Mouse (Mus musculus): ENCODE measurements around the gene Olfr596. TPM values are rescaled to one million over a fixed set of nuclear protein-coding genes. Genes with fewer than 3 reads are reported as not detected.
"Not testable (repeated sequence)": the region's sequence is repeated elsewhere in the genome, so short reads cannot be mapped to it uniquely, and the experiment has no call there.

The Olfr596 gene
- total RNA-seq (2021): not detected
- not detected in 2 replicates for polyA plus RNA-seq (2012; rRNA removed)
- long read RNA-seq: 0 reads

GRCm38 (mm10) chr7:103305348-103305747, at the start of gene Olfr596:
TSS of gene Olfr596 (plus strand) at chr7:103305648.
- H3K79me2 ChIP-seq (replicated peaks; ENCODE audit: control insufficient read depth, insufficient read depth, low read length); H3K27me3 ChIP-seq (ENCODE audit: control insufficient read depth, insufficient read depth, low read length); intact Hi-C loops (cut with DNase I); H3K9ac ChIP-seq (ENCODE audit: low read depth, low read length); DNase-seq; H3K36me3 ChIP-seq (ENCODE audit: control insufficient read depth, insufficient read depth, low read length); H3K4me3 ChIP-seq; H3K27ac ChIP-seq; H3K4me1 ChIP-seq (ENCODE audit: control insufficient read depth, insufficient read depth, low read length): not testable (repeated sequence)
- WGBS: 70% methylated on average over 2 of the region's 2 CpGs

DNA sequence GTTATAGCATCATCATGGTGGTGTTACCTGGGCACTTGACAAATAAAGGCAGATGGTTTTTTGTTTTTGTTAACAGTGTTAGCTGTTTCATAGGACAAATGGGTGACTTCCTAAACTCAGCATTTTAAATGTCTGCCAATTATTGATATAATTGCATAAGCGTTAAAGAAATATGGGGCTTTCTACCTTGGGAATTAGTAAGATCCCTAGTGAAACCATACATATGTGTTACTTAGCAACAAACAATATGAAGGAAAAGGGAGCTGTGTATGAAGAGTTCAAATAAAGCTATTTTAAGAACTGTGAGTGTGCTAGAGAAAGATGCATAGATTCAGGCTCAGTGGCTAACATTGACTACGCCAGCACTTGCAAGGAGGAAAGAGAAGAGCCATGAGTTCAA, 10.6 kb downstream of the Olfr596 start, which contains the start of gene Olfr597:
Gene Olfr597, plus strand, starts transcription at position 301 of the 400 bp plus-strand sequence.
- H3K4me1 ChIP-seq (ENCODE audit: control insufficient read depth, insufficient read depth, low read length); H3K36me3 ChIP-seq (ENCODE audit: control insufficient read depth, insufficient read depth, low read length); H3K27ac ChIP-seq; H3K9ac ChIP-seq (ENCODE audit: low read depth, low read length); H3K79me2 ChIP-seq (replicated peaks; ENCODE audit: control insufficient read depth, insufficient read depth, low read length); DNase-seq; H3K27me3 ChIP-seq (ENCODE audit: control insufficient read depth, insufficient read depth, low read length); H3K4me3 ChIP-seq; intact Hi-C loops (cut with DNase I): not testable (repeated sequence)
- WGBS: 86% methylated on average over 2 of the region's 2 CpGs

- Histone ChIP-seq H3K4me3 (no peak within 1 kb of the TSS), H3K27me3 (ENCODE audit: control insufficient read depth, insufficient read depth, low read length) (no peaks in the 10 kb centered on the region), H3K4me1 (ENCODE audit: control insufficient read depth, insufficient read depth, low read length) (no peaks in the 10 kb centered on the region), H3K79me2 (replicated peaks; ENCODE audit: control insufficient read depth, insufficient read depth, low read length) (no peaks in the 10 kb centered on the region), H3K36me3 (ENCODE audit: control insufficient read depth, insufficient read depth, low read length) (no peaks in the 10 kb centered on the region), H3K9ac (ENCODE audit: low read depth, low read length) (no peak within 1 kb of the TSS), H3K27ac (no peak within 1 kb of the TSS)
- intact Hi-C loops (cut with DNase I): no loop called here
- TF ChIP-seq CTCF (IDR thresholded peaks at IDR 0.05) (no peak), POLR2A (IDR thresholded peaks at IDR 0.05; ENCODE audit: insufficient read depth, low read depth, low read length) (no peak), EP300 (IDR thresholded peaks at IDR 0.05; ENCODE audit: insufficient read depth, low read depth, low read length) (no peak)
- no peak for DNase-seq
These were observed 17.8 kb downstream of the Olfr596 start, which contains the start of gene Olfr598 for GRCm38 (mm10) chr7:103323268-103323667. TSS of gene Olfr598 (plus strand) at chr7:103323568.

DNA sequence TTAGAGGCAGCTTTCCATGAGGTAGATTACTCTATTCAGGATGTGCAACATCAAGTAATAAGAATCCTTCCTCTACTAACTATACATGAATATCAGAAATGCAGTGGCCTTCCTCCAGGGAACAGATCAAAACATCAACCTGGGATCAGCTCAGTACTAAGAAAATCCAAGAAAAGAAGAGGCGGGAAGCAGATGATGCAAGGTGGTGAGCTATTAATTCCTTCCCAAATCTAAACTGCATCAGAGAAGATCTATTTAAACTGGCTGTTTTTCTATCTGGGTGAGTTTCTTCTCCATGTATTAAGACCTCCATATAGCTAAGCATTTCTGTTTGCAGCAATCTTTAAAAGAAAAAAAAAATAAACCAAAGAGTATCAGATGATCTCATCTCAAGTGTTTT, 30.2 kb downstream of the Olfr596 start, which contains the start of gene Olfr599:
Gene Olfr599, plus strand, starts transcription at position 301 of the 400 bp plus-strand sequence.
- Histone ChIP-seq H3K36me3 (ENCODE audit: control insufficient read depth, insufficient read depth, low read length) (no peaks in the 10 kb centered on the region), H3K27ac (no peak within 1 kb of the TSS), H3K4me1 (ENCODE audit: control insufficient read depth, insufficient read depth, low read length) (no peaks in the 10 kb centered on the region), H3K27me3 (ENCODE audit: control insufficient read depth, insufficient read depth, low read length) (no peaks in the 10 kb centered on the region), H3K4me3 (no peak within 1 kb of the TSS), H3K79me2 (replicated peaks; ENCODE audit: control insufficient read depth, insufficient read depth, low read length) (no peaks in the 10 kb centered on the region), H3K9ac (ENCODE audit: low read depth, low read length) (no peak within 1 kb of the TSS)
- DNase-seq: no peak
- 82% methylated on average over 1 of the region's 1 CpGs for WGBS
- intact Hi-C loops (cut with DNase I): no loop called here
- no peak for TF ChIP-seq CTCF (IDR thresholded peaks at IDR 0.05)
- no peak for TF ChIP-seq POLR2A (IDR thresholded peaks at IDR 0.05; ENCODE audit: insufficient read depth, low read depth, low read length)
- no peak for TF ChIP-seq EP300 (IDR thresholded peaks at IDR 0.05; ENCODE audit: insufficient read depth, low read depth, low read length)

- intact Hi-C loops (cut with DNase I): no loop called here
These were observed 44.1 kb downstream of the Olfr596 start, which contains the start of gene Olfr600 for GRCm38 (mm10) chr7:103349569-103349968. TSS of gene Olfr600 (minus strand) at chr7:103349669.

More at GRCm38 (mm10) chr7:103349569-103349968, 44.1 kb downstream of the Olfr596 start, which contains the start of gene Olfr600:
- TF ChIP-seq EP300 (IDR thresholded peaks at IDR 0.05; ENCODE audit: insufficient read depth, low read depth, low read length): no peak
- no peak for TF ChIP-seq POLR2A (IDR thresholded peaks at IDR 0.05; ENCODE audit: insufficient read depth, low read depth, low read length)
- Histone ChIP-seq H3K27me3 (ENCODE audit: control insufficient read depth, insufficient read depth, low read length) (no peaks in the 10 kb centered on the region), H3K9ac (ENCODE audit: low read depth, low read length) (no peak within 1 kb of the TSS), H3K4me3 (no peak within 1 kb of the TSS), H3K27ac (no peak within 1 kb of the TSS), H3K36me3 (ENCODE audit: control insufficient read depth, insufficient read depth, low read length) (no peaks in the 10 kb centered on the region), H3K79me2 (replicated peaks; ENCODE audit: control insufficient read depth, insufficient read depth, low read length) (no peaks in the 10 kb centered on the region), H3K4me1 (ENCODE audit: control insufficient read depth, insufficient read depth, low read length) (no peaks in the 10 kb centered on the region)
- DNase-seq: no peak

Small RNAs within 50 kb of the gene (microRNA-seq; reads per million reads assigned to microRNA genes)
- gene Gm23550 (0 reads per million in 2 experiments), gene Gm25171 (0 reads per million in 2 experiments)

Other genes starting within 250 kb of the Olfr596 start
- not detected for gene Olfr584, start 223.8 kb upstream of the Olfr596 start, total RNA-seq (2021)
- gene Olfr584, start 223.8 kb upstream of the Olfr596 start, polyA plus RNA-seq (2012; rRNA removed): not detected in 2 replicates
- gene Olfr585, start 207.9 kb upstream of the Olfr596 start, total RNA-seq (2021): not detected
- not detected in 2 replicates for gene Olfr585, start 207.9 kb upstream of the Olfr596 start, polyA plus RNA-seq (2012; rRNA removed)
- not detected for gene Olfr586, start 180.0 kb upstream of the Olfr596 start, total RNA-seq (2021)
- not detected in 2 replicates for gene Olfr586, start 180.0 kb upstream of the Olfr596 start, polyA plus RNA-seq (2012; rRNA removed)
- gene Olfr588-ps1, start 164.8 kb upstream of the Olfr596 start, total RNA-seq (2021): not detected
- not detected in 2 replicates for gene Olfr588-ps1, start 164.8 kb upstream of the Olfr596 start, polyA plus RNA-seq (2012; rRNA removed)
- gene Olfr589, start 149.3 kb upstream of the Olfr596 start, total RNA-seq (2021): not detected
- not detected in 2 replicates for gene Olfr589, start 149.3 kb upstream of the Olfr596 start, polyA plus RNA-seq (2012; rRNA removed)
- gene Olfr591, start 127.3 kb upstream of the Olfr596 start, total RNA-seq (2021): not detected
- gene Olfr591, start 127.3 kb upstream of the Olfr596 start, polyA plus RNA-seq (2012; rRNA removed): not detected in 2 replicates
- gene Olfr592, start 120.8 kb upstream of the Olfr596 start, total RNA-seq (2021): not detected
- not detected in 2 replicates for gene Olfr592, start 120.8 kb upstream of the Olfr596 start, polyA plus RNA-seq (2012; rRNA removed)
- gene Olfr593, start 93.8 kb upstream of the Olfr596 start, total RNA-seq (2021): not detected
- not detected in 2 replicates for gene Olfr593, start 93.8 kb upstream of the Olfr596 start, polyA plus RNA-seq (2012; rRNA removed)
- not detected for gene Olfr594, start 88.7 kb upstream of the Olfr596 start, total RNA-seq (2021)
- not detected in 2 replicates for gene Olfr594, start 88.7 kb upstream of the Olfr596 start, polyA plus RNA-seq (2012; rRNA removed)
- not detected for gene Usp17ld, start 53.1 kb upstream of the Olfr596 start, total RNA-seq (2021)
- gene Usp17ld, start 53.1 kb upstream of the Olfr596 start, polyA plus RNA-seq (2012; rRNA removed): not detected in 2 replicates
- gene Olfr597, start 10.7 kb downstream of the Olfr596 start, total RNA-seq (2021): not detected
- not detected in 2 replicates for gene Olfr597, start 10.7 kb downstream of the Olfr596 start, polyA plus RNA-seq (2012; rRNA removed)
- not detected for gene Olfr598, start 17.9 kb downstream of the Olfr596 start, total RNA-seq (2021)
- gene Olfr598, start 17.9 kb downstream of the Olfr596 start, polyA plus RNA-seq (2012; rRNA removed): not detected in 2 replicates
- not detected for gene Olfr599, start 30.3 kb downstream of the Olfr596 start, total RNA-seq (2021)
- not detected in 2 replicates for gene Olfr599, start 30.3 kb downstream of the Olfr596 start, polyA plus RNA-seq (2012; rRNA removed)
- gene Olfr600, start 44.0 kb downstream of the Olfr596 start, total RNA-seq (2021): not detected
- not detected in 2 replicates for gene Olfr600, start 44.0 kb downstream of the Olfr596 start, polyA plus RNA-seq (2012; rRNA removed)
- gene Olfr601, start 57.0 kb downstream of the Olfr596 start, total RNA-seq (2021): not detected
- not detected in 2 replicates for gene Olfr601, start 57.0 kb downstream of the Olfr596 start, polyA plus RNA-seq (2012; rRNA removed)
- not detected for gene Olfr603, start 80.5 kb downstream of the Olfr596 start, total RNA-seq (2021)
- gene Olfr603, start 80.5 kb downstream of the Olfr596 start, polyA plus RNA-seq (2012; rRNA removed): not detected in 2 replicates
- not detected for gene Usp17lc, start 109.4 kb downstream of the Olfr596 start, total RNA-seq (2021)
- gene Usp17lc, start 109.4 kb downstream of the Olfr596 start, polyA plus RNA-seq (2012; rRNA removed): not detected in 2 replicates
- gene Olfr605, start 139.8 kb downstream of the Olfr596 start, total RNA-seq (2021): not detected
- not detected in 2 replicates for gene Olfr605, start 139.8 kb downstream of the Olfr596 start, polyA plus RNA-seq (2012; rRNA removed)
- not detected for gene Olfr606, start 143.4 kb downstream of the Olfr596 start, total RNA-seq (2021)
- not detected in 2 replicates for gene Olfr606, start 143.4 kb downstream of the Olfr596 start, polyA plus RNA-seq (2012; rRNA removed)
- gene Olfr607, start 158.5 kb downstream of the Olfr596 start, total RNA-seq (2021): not detected
- gene Olfr607, start 158.5 kb downstream of the Olfr596 start, polyA plus RNA-seq (2012; rRNA removed): not detected in 2 replicates
- not detected for gene Olfr608, start 164.2 kb downstream of the Olfr596 start, total RNA-seq (2021)
- gene Olfr608, start 164.2 kb downstream of the Olfr596 start, polyA plus RNA-seq (2012; rRNA removed): not detected in 2 replicates
- gene Olfr609, start 192.4 kb downstream of the Olfr596 start, total RNA-seq (2021): not detected
- gene Olfr609, start 192.4 kb downstream of the Olfr596 start, polyA plus RNA-seq (2012; rRNA removed): not detected in 2 replicates
- not detected for gene Olfr610, start 206.5 kb downstream of the Olfr596 start, total RNA-seq (2021)
- gene Olfr610, start 206.5 kb downstream of the Olfr596 start, polyA plus RNA-seq (2012; rRNA removed): not detected in 2 replicates
- not detected for gene Olfr611, start 215.2 kb downstream of the Olfr596 start, total RNA-seq (2021)
- not detected in 2 replicates for gene Olfr611, start 215.2 kb downstream of the Olfr596 start, polyA plus RNA-seq (2012; rRNA removed)
- gene Olfr612, start 237.1 kb downstream of the Olfr596 start, total RNA-seq (2021): not detected
- not detected in 2 replicates for gene Olfr612, start 237.1 kb downstream of the Olfr596 start, polyA plus RNA-seq (2012; rRNA removed)
- gene Olfr613, start 242.4 kb downstream of the Olfr596 start, total RNA-seq (2021): not detected
- not detected in 2 replicates for gene Olfr613, start 242.4 kb downstream of the Olfr596 start, polyA plus RNA-seq (2012; rRNA removed)

All from heart, adult 2 months (tissue).